Mouse (Mus musculus) forebrain, embryonic 16.5 days (tissue): ENCODE results near the gene Cpsf4l. TPM values are rescaled to one million over a fixed set of nuclear protein-coding genes. Genes with fewer than 3 reads are reported as not detected.

Experiments
- ATAC-seq: fragments of 200-750 bp; cut with Nextera tagmentation; 2 replicates; pipeline ENCODE4 v1.8.0; 2017; ENCODE audit warnings: mild to moderate bottlenecking, moderate library complexity
- H3K27ac ChIP-seq: fragments of 300-500 bp; sonication (generic); 2 replicates; pipeline ENCODE4 v1.5.1; 2014; ENCODE audit warnings: low read length, control low read depth
- H3K27me3 ChIP-seq: fragments of 300-500 bp; sonication (generic); replicated peaks from 2 replicates; pipeline ENCODE4 v1.6.1; 2014; ENCODE audit warnings: low read length; ENCODE audit not compliant: control insufficient read depth, insufficient read depth
- H3K36me3 ChIP-seq: fragments of 300-500 bp; sonication (generic); 2 replicates; pipeline ENCODE4 v1.6.1; 2014; ENCODE audit not compliant: control insufficient read depth, insufficient read depth
- H3K4me1 ChIP-seq: fragments of 300-500 bp; sonication (generic); replicated peaks from 2 replicates; pipeline ENCODE4 v1.6.1; 2014; ENCODE audit warnings: low read length; ENCODE audit not compliant: control insufficient read depth, insufficient read depth
- H3K4me2 ChIP-seq: fragments of 300-500 bp; sonication (generic); 2 replicates; pipeline ENCODE4 v1.6.1; 2014; ENCODE audit warnings: mild to moderate bottlenecking, low read length, control low read depth
- H3K4me3 ChIP-seq: fragments of 300-500 bp; sonication (generic); replicated peaks from 2 replicates; pipeline ENCODE4 v1.5.1; 2014; ENCODE audit warnings: mild to moderate bottlenecking, low read length, control low read depth
- H3K9ac ChIP-seq: fragments of 300-500 bp; sonication (generic); replicated peaks from 2 replicates; pipeline ENCODE4 v1.6.1; 2014; ENCODE audit warnings: low read depth, low read length, control low read depth
- H3K9me3 ChIP-seq: fragments of 300-500 bp; sonication (generic); 2 replicates; pipeline ENCODE4 v1.6.1; 2016; ENCODE audit warnings: low read length; ENCODE audit not compliant: control insufficient read depth
- WGBS: fragments of 180-500 bp; shearing (Covaris S2); extraction: QIAGEN DNeasy Blood & Tissue Kit; methylation state at CpG from one replicate; pipeline ENCODE4 v1.1.7; 2014; 5-methylcytosine and 5-hydroxymethylcytosine counted together
- polyA plus RNA-seq: library from polyadenylated mRNA; unstranded; fragments of >200 nt; fragmentation: Nextera tagmentation; extraction: Ambion mirVana; gene quantifications from 2 replicates; pipeline ENCODE4 v1.2.1, GENCODE M21; 2015

The Cpsf4l gene
- polyA plus RNA-seq, 1 experiment from 2014 or later: 0.32 TPM

DNA sequence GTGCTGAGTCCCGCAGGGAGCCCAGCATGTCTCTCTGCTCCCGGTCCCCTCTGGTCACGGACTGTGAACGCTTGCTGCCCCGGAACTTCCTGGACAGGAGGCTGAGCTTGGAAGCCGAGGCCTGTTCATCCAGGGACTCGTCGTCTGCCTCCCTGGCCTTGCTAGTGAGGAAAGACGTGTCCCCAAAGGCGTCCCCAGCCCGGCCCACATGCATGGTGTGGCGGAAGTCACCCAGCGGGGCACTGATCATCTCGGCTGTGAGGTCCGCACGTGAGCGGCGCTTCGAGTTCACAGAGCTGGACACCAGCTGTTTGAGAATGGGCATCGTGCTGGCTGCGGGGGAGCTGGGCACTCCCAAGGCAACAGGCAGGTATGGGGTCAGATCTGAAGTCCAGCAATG is 19.4 kb upstream of the Cpsf4l start:
- H3K4me1 ChIP-seq: peaks cover 29% of the 10 kb centered on the region
- H3K9ac ChIP-seq: no peak overlapping the region
- no peaks in the 10 kb centered on the region for H3K27me3 ChIP-seq
- ATAC-seq: no peak
- H3K27ac ChIP-seq: no peak overlapping the region
- H3K4me2 ChIP-seq: no peak overlapping the region
- H3K4me3 ChIP-seq: no peak overlapping the region
- H3K36me3 ChIP-seq: peaks cover 21% of the 10 kb centered on the region
- H3K9me3 ChIP-seq: no peaks in the 10 kb centered on the region
- WGBS: 87% methylated on average over 21 of the region's 21 CpGs

DNA sequence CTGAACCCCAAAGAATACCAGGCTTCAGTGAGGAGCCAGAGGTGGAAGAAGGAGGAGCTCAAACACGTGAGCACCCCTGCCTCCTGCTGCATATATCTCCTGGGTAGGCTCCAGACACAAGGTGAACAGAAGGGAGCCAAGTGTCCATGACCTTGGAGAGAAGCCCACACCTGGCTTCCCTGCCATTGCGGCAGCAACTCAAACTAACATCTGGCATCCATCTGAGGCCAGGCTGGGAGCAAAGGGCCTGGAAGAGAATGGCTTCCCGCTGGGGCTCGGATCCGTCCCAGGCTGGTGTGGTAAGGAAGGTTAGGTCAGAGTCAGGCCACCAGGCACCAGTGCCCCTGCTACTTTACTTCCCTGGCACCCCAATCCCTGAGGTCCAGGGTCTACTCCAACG is 18.2 kb upstream of the Cpsf4l start:
- WGBS: 80% methylated on average over 6 of the region's 6 CpGs
- peaks cover 26% of the 10 kb centered on the region for H3K4me1 ChIP-seq
- no peak overlapping the region for H3K4me2 ChIP-seq
- H3K4me3 ChIP-seq: no peak overlapping the region
- ATAC-seq: no peak
- no peaks in the 10 kb centered on the region for H3K9me3 ChIP-seq
- H3K36me3 ChIP-seq: peaks cover 21% of the 10 kb centered on the region
- no peak overlapping the region for H3K9ac ChIP-seq
- H3K27me3 ChIP-seq: no peaks in the 10 kb centered on the region
- no peak overlapping the region for H3K27ac ChIP-seq

DNA sequence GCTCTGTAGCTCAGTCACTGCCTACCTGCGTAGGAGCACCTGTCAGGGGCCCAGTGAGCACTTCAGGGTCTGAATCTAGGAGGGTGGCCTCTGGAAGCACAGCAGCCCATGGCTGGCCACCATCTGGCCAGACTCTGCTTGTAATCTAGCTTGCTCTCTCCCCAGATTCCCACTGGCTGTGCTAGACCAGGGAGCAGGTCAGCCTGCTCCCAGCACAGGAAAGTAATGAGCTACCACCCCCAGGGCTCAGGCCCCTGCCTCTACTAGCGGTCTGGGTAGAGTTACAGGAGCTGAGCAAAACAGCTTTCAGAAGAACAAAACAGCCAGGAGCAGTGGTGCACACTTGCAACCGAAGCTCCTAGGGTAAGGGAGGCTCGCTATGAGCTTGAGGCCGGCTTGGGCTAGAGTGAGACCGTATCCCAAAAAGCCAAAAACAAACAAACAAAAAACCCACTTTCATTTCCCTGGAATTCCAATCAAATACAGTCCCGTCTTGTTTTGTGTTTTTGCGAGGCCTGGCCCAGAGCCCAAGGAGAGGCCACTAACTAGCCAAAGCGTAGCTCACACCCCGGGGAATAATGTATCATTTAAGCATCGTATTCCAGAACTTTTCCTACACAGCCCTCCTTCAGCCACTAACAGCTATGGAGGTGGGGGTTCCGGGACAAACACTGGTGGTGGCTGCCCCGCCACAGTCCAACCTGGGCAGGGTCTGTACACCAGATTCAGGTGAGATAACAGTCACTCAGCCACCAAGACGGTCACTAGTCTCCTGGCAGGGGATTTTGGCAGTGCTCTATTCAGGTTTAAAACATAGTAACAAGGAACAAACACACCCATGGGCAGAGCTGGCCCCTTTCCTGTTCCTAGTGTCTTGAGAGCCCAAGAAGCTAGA is 17.4 kb upstream of the Cpsf4l start:
- 62% methylated on average over 14 of the region's 14 CpGs for WGBS
- no peak overlapping the region for H3K9ac ChIP-seq
- H3K27me3 ChIP-seq: no peaks in the 10 kb centered on the region
- H3K36me3 ChIP-seq: peaks cover 21% of the 10 kb centered on the region
- no peak overlapping the region for H3K4me2 ChIP-seq
- no peak overlapping the region for H3K27ac ChIP-seq
- no peak for ATAC-seq
- H3K4me3 ChIP-seq: no peak overlapping the region
- H3K4me1 ChIP-seq: peaks cover 30% of the 10 kb centered on the region
- H3K9me3 ChIP-seq: no peaks in the 10 kb centered on the region

DNA sequence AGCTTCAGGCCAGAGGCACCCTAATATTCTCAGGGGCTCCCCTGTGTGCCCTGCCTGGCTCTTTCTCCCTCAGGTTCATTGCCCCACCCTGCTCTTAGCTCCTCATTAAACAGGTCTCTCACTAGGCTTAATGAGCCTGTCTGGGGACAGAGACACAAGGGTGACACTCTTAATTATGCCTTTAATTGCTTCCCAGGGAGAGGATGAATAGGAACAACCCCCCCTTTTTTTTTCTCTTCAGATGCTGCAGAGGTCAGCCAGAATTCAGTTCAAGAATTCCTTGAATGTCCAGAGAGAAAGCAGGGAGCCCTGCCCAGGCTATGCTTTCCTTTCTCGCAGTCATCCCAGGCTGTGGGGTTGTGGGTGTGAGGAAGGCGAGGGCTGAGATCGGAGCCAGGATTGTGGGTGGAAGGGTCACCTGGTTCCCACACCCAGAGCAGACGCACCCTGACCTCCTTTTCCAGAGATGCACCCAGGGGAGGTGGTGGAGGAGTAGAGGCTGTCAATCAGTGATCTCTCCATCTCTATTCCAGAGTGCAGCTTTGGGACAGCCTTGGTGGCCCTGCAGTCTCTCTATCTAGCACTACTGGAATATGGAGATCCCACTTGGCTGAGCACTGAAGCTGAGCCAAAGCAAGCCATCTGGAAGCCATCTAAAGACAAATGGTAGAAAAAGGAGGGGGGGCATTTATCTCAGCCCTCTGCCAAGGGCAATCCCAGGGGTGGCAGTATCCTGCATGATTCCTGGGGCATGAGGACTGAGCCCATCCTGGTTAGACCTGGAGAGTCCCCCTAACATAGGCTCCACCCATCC is 15.6 kb upstream of the Cpsf4l start:
- WGBS: 50% methylated on average over 4 of the region's 4 CpGs
- Histone ChIP-seq H3K27ac (peak overlapping the region; percentile 34), H3K36me3 (peaks cover 21% of the 10 kb centered on the region), H3K9me3 (no peaks in the 10 kb centered on the region), H3K4me2 (no peak overlapping the region), H3K27me3 (no peaks in the 10 kb centered on the region), H3K4me3 (no peak overlapping the region), H3K4me1 (peaks cover 30% of the 10 kb centered on the region), H3K9ac (no peak overlapping the region)
- ATAC-seq: peak; percentile 41; the same call in 1 of the 2 replicates

DNA sequence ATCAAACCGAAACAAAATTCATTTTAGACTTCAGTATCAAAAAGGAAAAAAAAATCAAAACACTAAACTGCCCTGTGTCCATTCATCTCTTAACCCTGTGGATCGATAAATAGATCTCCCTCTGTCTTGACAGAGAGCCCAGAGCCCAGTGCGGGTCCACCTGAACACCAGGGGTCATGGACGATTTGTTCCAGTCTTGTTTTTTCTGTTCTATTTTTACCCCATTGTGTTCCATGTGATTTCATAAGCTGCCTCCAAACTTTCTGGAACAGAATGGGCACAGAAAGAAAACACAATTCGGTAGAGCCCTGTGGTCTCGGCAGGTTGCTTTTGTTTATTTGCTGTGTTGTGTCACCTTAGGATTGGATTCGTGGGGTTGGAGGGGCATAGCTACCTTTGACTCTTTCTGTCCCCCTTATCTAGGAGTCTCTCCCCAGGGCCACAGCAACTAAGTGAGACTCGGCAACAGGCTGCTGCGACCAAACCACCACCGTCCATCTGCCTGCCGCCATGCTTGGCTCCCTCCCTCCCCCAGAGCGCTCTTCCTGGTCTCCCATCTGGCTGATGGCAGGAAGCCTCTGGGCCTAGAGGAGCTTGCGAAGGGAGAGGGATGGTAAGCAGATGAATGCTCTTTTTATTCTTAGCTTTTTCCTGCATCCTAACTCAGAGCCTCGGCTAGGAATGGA is 12.7 kb upstream of the Cpsf4l start:
- H3K4me1 ChIP-seq: peaks cover 21% of the 10 kb centered on the region
- no peaks in the 10 kb centered on the region for H3K9me3 ChIP-seq
- 0 out of 2 replicates have a peak, but pooled peaks have one; percentile 43 for ATAC-seq
- H3K36me3 ChIP-seq: peaks cover 11% of the 10 kb centered on the region
- WGBS: 67% methylated on average over 14 of the region's 14 CpGs
- no peak overlapping the region for H3K27ac ChIP-seq
- H3K9ac ChIP-seq: no peak overlapping the region
- no peaks in the 10 kb centered on the region for H3K27me3 ChIP-seq
- no peak overlapping the region for H3K4me3 ChIP-seq
- no peak overlapping the region for H3K4me2 ChIP-seq

DNA sequence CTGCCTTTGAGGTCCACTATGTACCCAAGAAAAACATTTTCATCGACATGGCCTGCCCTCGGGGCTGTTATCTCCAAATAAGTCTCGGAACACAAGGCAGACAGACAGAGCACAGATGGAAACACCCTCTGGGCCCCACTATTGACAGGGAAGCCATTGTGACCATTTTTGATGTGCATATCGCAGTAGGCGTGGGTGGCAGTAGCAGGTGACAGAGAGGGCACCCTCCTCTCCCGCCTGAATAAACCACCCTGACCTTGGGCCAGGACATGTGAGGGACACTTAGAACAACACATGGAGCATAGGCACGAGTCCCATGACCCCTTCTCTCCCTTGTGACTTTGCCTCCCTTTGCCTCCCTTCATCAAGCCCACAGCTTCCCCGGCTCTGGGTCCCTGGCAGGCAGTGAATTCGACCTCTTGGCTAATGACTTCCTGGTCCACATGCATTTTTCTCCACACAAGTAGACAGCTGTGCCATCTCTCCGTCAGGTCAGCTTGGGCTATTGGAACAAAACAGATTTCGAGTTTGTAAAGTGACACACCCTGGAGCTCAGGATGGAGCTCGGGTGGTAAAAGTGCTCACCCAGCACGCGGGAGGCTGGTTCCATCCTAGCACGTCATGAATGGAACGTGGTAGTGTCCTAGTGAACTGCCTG is 8.1 kb upstream of the Cpsf4l start:
- WGBS: 75% methylated on average over 16 of the region's 16 CpGs
- no peaks in the 10 kb centered on the region for H3K36me3 ChIP-seq
- H3K9me3 ChIP-seq: no peaks in the 10 kb centered on the region
- no peak overlapping the region for H3K4me2 ChIP-seq
- H3K4me3 ChIP-seq: no peak overlapping the region
- H3K4me1 ChIP-seq: peaks cover 3% of the 10 kb centered on the region; the same call in 1 of the 2 replicates
- H3K27me3 ChIP-seq: no peaks in the 10 kb centered on the region
- H3K27ac ChIP-seq: no peak overlapping the region
- ATAC-seq: no peak
- no peak overlapping the region for H3K9ac ChIP-seq

DNA sequence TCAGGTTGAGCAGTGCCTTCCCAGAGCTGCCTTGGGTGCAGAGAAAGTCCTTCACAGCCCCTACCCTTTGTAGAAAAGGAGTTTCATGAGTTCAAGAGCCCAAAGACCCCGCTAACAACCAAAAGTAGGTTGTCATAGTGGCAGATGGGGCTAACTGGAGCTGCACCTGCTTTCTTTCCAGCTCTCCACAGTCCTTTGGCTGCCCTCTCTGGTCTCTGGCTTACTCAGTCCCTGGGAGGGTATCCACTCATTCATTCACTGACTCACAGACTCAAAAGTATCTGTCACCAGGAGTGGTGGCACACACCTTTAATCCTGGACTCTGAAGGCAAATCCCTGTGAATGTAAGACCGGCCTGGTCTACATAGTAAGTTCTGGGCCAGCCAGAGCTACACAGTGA is 6.3 kb upstream of the Cpsf4l start:
- H3K4me2 ChIP-seq: no peak overlapping the region
- no peak overlapping the region for H3K9ac ChIP-seq
- H3K27me3 ChIP-seq: no peaks in the 10 kb centered on the region
- no peaks in the 10 kb centered on the region for H3K36me3 ChIP-seq
- H3K27ac ChIP-seq: no peak overlapping the region
- no peaks in the 10 kb centered on the region for H3K9me3 ChIP-seq
- no peaks in the 10 kb centered on the region for H3K4me1 ChIP-seq
- H3K4me3 ChIP-seq: no peak overlapping the region
- WGBS: 86% methylated on average over 2 of the region's 2 CpGs
- ATAC-seq: no peak

DNA sequence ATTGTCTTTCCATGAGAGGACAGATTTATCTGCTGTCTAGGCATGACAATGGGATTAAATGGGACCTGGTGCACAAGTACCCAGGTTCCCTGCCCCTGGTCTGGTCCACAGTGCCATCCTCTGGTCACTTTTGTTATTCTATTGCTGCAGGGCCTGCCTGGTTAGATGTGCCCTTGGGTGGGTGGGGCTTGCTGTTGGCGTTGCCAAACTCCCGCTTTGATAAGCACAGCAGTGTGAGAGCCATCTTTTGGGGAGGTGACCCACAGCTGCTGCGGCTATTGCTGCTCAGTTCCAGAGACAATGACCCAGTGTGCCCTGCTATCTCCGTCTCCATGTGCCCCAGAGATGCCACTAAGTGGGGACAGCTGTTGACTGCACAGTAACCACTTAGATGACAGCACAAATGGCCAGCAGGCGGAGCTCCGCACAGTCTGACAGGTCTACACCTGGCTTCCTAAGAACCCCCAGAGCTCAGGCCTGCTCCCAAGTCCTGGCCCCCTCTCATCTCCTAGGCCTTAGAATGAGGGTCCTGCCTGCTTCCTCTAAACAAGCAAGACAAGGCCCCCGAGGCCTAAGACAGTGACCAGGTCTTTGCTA is 5.4 kb upstream of the Cpsf4l start:
- Histone ChIP-seq H3K9ac (no peak overlapping the region), H3K9me3 (no peaks in the 10 kb centered on the region), H3K27ac (no peak overlapping the region), H3K4me1 (peaks cover 7% of the 10 kb centered on the region), H3K36me3 (no peaks in the 10 kb centered on the region), H3K4me2 (no peak overlapping the region), H3K4me3 (no peak overlapping the region), H3K27me3 (no peaks in the 10 kb centered on the region)
- WGBS: 76% methylated on average over 7 of the region's 7 CpGs
- no peak for ATAC-seq
